Mouse (Mus musculus): ENCODE measurements around the gene Chmp6. TPM values are rescaled to one million over a fixed set of nuclear protein-coding genes. Genes with fewer than 3 reads are reported as not detected.

Gene Chmp6
- polyA plus RNA-seq, 1 experiment from 2014 or later: 104 TPM

GRCm38 (mm10) chr11:119909436-119909835, 3.8 kb upstream of the Chmp6 start:
- under 1% methylated on average over 5 of the region's 5 CpGs for WGBS
- H3K9ac ChIP-seq: no peak overlapping the region
- H3K36me3 ChIP-seq: no peaks in the 10 kb centered on the region

GRCm38 (mm10) chr11:119912845-119913244, 396 bp upstream of the Chmp6 start:
- no peaks in the 10 kb centered on the region for H3K9me3 ChIP-seq
- peaks cover 13% of the 10 kb centered on the region for H3K27me3 ChIP-seq
- peak overlapping the region; percentile 95 for H3K9ac ChIP-seq
- H3K4me1 ChIP-seq: peaks cover 35% of the 10 kb centered on the region
- H3K4me2 ChIP-seq: peak overlapping the region; percentile 96
- 7% methylated on average over 7 of the region's 7 CpGs for WGBS
- no peak for ATAC-seq (ENCODE audit: insufficient number of reproducible peaks, insufficient read depth, low FRiP score, low TSS enrichment, low read depth)
- peaks cover 24% of the 10 kb centered on the region for H3K36me3 ChIP-seq
- H3K27ac ChIP-seq: no peak overlapping the region
- peak overlapping the region; percentile 92 for H3K4me3 ChIP-seq

More at GRCm38 (mm10) chr11:119909436-119909835, 3.8 kb upstream of the Chmp6 start:
- Histone ChIP-seq H3K27me3 (peaks cover 29% of the 10 kb centered on the region), H3K9me3 (no peaks in the 10 kb centered on the region), H3K4me2 (peak overlapping the region; percentile 30), H3K27ac (no peak overlapping the region), H3K4me3 (no peak overlapping the region), H3K4me1 (peaks cover 25% of the 10 kb centered on the region)
- no peak for ATAC-seq (ENCODE audit: insufficient number of reproducible peaks, insufficient read depth, low FRiP score, low TSS enrichment, low read depth)

- H3K4me1 ChIP-seq: peaks cover 35% of the 10 kb centered on the region
- H3K4me3 ChIP-seq: peak overlapping the region; percentile 92
- ATAC-seq (ENCODE audit: insufficient number of reproducible peaks, insufficient read depth, low FRiP score, low TSS enrichment, low read depth): peak; percentile 45; the same call in 1 of the 2 replicates
- peaks cover 2% of the 10 kb centered on the region; the same call in 1 of the 2 replicates for H3K27me3 ChIP-seq
- peak overlapping the region; percentile 96 for H3K4me2 ChIP-seq
- H3K36me3 ChIP-seq: peaks cover 35% of the 10 kb centered on the region
- H3K9ac ChIP-seq: peak overlapping the region; percentile 95
- H3K9me3 ChIP-seq: no peaks in the 10 kb centered on the region
- WGBS: under 1% methylated on average over 26 of the region's 26 CpGs
- H3K27ac ChIP-seq: peak overlapping the region; percentile 84
These were observed 684 bp downstream of the Chmp6 start for GRCm38 (mm10) chr11:119913935-119914314.

GRCm38 (mm10) chr11:119914381-119914780, 1.1 kb downstream of the Chmp6 start:
- no peaks in the 10 kb centered on the region for H3K27me3 ChIP-seq
- peak overlapping the region; percentile 96 for H3K4me2 ChIP-seq
- peaks cover 39% of the 10 kb centered on the region for H3K36me3 ChIP-seq
- WGBS: 22% methylated on average over 4 of the region's 4 CpGs
- peaks cover 33% of the 10 kb centered on the region for H3K4me1 ChIP-seq
- H3K27ac ChIP-seq: peak overlapping the region; percentile 84
- H3K9me3 ChIP-seq: no peaks in the 10 kb centered on the region
- H3K4me3 ChIP-seq: peak overlapping the region; percentile 92
- no peak for ATAC-seq (ENCODE audit: insufficient number of reproducible peaks, insufficient read depth, low FRiP score, low TSS enrichment, low read depth)
- peak overlapping the region; percentile 95 for H3K9ac ChIP-seq

DNA sequence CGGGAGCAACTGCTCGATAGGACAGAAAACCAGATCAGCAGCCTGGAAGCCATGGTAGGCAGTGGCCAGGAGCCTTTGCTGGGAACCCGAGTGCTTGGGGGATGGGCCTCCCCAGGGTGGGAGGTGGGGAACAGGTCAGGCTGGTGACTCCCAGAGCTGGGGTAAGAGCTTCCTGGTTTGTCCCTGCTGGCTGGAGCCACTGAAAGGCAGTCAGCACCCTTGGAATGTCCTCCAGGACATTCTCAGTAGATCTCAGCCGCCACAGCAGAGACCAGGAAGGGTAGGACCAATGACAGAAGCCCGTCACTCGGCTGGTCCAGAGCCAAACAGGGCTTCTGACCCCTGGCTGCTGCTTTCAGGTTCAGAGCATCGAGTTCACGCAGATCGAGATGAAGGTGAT, 2.4 kb downstream of the Chmp6 start:
- Histone ChIP-seq H3K27ac (peak overlapping the region; percentile 45), H3K27me3 (no peaks in the 10 kb centered on the region), H3K4me3 (no peak overlapping the region), H3K4me1 (peaks cover 29% of the 10 kb centered on the region), H3K9ac (peak overlapping the region; percentile 95), H3K4me2 (0 out of 2 replicates have a peak overlapping the region, but pooled peaks have one; percentile 9), H3K36me3 (peaks cover 50% of the 10 kb centered on the region), H3K9me3 (no peaks in the 10 kb centered on the region)
- 82% methylated on average over 9 of the region's 9 CpGs for WGBS
- no peak for ATAC-seq (ENCODE audit: insufficient number of reproducible peaks, insufficient read depth, low FRiP score, low TSS enrichment, low read depth)

DNA sequence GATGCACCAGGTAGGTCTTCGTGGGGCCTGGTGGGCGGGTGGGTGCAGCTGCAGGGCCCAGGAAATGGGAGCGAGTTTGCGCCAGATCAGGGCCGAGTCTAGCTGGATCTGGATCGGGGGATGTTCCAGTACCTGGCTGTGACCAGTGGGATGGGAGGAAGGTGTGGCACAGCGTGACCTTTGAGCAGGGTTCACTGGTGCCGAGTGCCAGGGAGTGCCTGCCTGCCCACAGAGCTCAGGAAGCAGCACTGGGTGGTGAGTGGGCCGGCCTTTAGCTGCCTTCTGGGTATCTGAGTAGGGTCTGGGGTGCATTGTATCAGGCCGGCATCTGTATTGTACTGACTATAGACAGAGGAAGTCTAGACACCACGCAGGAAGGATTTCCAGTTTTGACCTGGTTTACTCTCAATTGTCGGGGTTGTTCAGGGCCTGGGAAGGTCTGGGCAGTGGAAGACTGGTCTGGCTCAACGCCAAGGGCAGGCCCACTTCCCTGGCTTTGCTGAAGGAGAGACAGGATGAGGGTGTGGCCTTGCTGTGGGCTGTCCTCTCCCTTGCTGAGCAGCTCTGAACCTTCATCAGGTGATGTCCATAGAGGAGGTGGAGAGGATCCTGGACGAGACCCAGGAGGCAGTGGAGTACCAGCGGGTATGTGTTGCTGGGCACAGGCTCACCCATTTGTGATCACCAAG, 3.0 kb downstream of the Chmp6 start:
- no peaks in the 10 kb centered on the region for H3K27me3 ChIP-seq
- ATAC-seq (ENCODE audit: insufficient number of reproducible peaks, insufficient read depth, low FRiP score, low TSS enrichment, low read depth): no peak
- no peak overlapping the region for H3K4me3 ChIP-seq
- H3K36me3 ChIP-seq: peaks cover 50% of the 10 kb centered on the region
- WGBS: 90% methylated on average over 15 of the region's 15 CpGs
- 0 out of 2 replicates have a peak overlapping the region, but pooled peaks have one; percentile 9 for H3K4me2 ChIP-seq
- H3K27ac ChIP-seq: peak overlapping the region; percentile 45
- peaks cover 29% of the 10 kb centered on the region for H3K4me1 ChIP-seq
- peak overlapping the region; percentile 95 for H3K9ac ChIP-seq
- H3K9me3 ChIP-seq: no peaks in the 10 kb centered on the region

DNA sequence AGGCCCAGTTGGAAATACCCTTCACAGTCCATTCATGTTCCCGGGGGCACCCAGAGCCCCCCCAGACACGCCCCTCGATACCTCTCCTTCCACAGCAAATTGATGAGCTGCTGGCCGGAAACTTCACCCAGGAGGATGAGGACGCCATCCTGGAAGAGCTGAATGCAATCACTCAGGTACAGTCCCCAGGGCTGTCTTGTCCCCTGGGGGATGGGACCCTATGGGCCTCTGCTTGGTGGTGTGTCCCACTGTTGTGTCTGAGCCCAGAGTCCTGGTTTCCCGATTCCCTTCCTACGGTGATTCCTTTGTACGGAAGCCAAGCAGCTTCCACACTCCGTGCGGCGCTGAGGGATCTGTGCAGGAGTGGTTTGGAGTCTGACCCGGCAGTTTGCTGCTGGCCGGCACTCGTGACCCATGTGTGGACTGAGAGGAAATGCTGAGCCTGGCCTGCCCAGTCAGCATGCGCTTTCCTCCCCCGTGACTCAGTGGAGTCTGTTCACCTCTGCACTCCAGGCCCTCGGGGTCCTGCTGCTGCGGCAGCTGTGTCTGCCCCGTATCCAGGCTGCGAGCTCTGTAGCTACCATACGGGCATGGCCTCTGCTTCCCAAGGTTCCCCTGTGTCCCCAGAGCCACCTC, 3.7 kb downstream of the Chmp6 start:
- no peak for ATAC-seq (ENCODE audit: insufficient number of reproducible peaks, insufficient read depth, low FRiP score, low TSS enrichment, low read depth)
- no peaks in the 10 kb centered on the region for H3K9me3 ChIP-seq
- H3K27ac ChIP-seq: no peak overlapping the region
- H3K4me1 ChIP-seq: peaks cover 29% of the 10 kb centered on the region
- no peaks in the 10 kb centered on the region for H3K27me3 ChIP-seq
- H3K9ac ChIP-seq: peak overlapping the region; percentile 27; the same call in 1 of the 2 replicates
- peaks cover 50% of the 10 kb centered on the region for H3K36me3 ChIP-seq
- no peak overlapping the region for H3K4me3 ChIP-seq
- H3K4me2 ChIP-seq: no peak overlapping the region
- WGBS: 86% methylated on average over 21 of the region's 21 CpGs

DNA sequence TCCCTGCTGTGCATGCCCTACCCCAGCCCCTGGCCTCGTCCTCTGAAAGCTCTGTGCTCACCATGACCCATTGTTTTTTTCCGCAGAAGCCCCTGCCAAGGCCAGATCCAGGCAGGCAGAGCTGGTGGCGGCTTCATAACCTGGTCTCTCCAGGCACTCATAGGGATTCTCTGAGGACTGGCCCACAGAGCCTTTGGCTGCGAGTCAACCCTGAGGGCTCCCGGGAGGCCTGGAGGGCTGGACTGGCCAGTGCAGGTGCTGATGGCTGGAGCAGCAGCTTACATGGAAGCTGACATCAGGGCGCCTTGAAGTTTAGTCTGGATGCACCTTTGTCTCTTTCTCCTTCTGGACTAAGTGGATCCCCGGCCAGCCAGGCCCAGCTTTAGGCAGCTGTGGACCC, 5.3 kb downstream of the Chmp6 start:
- WGBS: 84% methylated on average over 7 of the region's 7 CpGs
- no peaks in the 10 kb centered on the region for H3K9me3 ChIP-seq
- H3K4me1 ChIP-seq: peaks cover 21% of the 10 kb centered on the region
- no peaks in the 10 kb centered on the region for H3K27me3 ChIP-seq
- peaks cover 50% of the 10 kb centered on the region for H3K36me3 ChIP-seq
- no peak overlapping the region for H3K27ac ChIP-seq
- no peak overlapping the region for H3K4me3 ChIP-seq
- ATAC-seq (ENCODE audit: insufficient number of reproducible peaks, insufficient read depth, low FRiP score, low TSS enrichment, low read depth): no peak
- no peak overlapping the region for H3K9ac ChIP-seq
- no peak overlapping the region for H3K4me2 ChIP-seq

DNA sequence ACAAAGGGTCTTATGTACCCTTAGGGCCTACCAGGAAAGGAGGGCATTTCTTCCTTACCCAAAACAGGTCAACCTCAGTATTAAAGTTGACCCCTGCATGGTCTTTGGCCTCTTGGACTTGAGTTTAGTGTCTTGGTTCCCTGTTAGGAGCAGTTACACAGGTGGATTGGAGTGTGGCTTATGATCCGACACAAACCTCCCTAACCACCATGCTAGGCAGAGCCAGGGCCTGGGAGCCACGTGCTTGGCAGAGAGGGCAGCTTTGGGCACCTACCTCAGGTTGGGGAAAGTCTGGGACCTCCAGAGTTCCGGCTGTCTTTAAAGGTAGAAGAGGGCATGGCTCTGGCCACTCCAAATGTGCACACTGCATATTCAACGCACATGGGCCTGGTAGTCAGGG, 6.2 kb downstream of the Chmp6 start:
- Histone ChIP-seq H3K9me3 (no peaks in the 10 kb centered on the region), H3K4me1 (peaks cover 19% of the 10 kb centered on the region), H3K36me3 (peaks cover 50% of the 10 kb centered on the region), H3K4me2 (no peak overlapping the region), H3K9ac (no peak overlapping the region), H3K27ac (no peak overlapping the region), H3K27me3 (no peaks in the 10 kb centered on the region), H3K4me3 (no peak overlapping the region)
- ATAC-seq (ENCODE audit: insufficient number of reproducible peaks, insufficient read depth, low FRiP score, low TSS enrichment, low read depth): no peak
- WGBS: 92% methylated on average over 4 of the region's 4 CpGs

DNA sequence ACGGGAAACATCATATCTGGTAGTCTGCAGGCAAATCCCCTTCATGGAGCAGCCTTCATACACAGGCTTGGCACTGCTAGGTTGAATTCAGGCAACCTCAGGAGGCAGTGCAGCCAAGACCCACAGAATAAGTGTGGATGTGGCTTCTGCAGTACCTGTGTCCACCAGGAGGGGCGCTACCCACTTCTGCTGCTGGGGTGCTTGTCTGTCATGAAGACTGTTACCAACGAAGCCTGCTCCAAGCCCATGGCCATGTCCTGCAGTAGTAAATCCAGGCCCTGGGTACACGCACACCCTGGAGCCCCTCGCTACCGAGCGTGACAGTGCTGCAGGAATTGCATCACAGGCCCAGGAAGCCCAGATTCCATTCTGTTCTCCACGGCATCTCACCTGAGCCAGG, 6.7 kb downstream of the Chmp6 start:
- WGBS: 67% methylated on average over 8 of the region's 8 CpGs
- Histone ChIP-seq H3K27me3 (no peaks in the 10 kb centered on the region), H3K27ac (no peak overlapping the region; the same call in 1 of the 2 replicates), H3K4me1 (peaks cover 14% of the 10 kb centered on the region), H3K4me3 (no peak overlapping the region), H3K9ac (no peak overlapping the region), H3K36me3 (peaks cover 50% of the 10 kb centered on the region), H3K9me3 (no peaks in the 10 kb centered on the region), H3K4me2 (no peak overlapping the region)
- ATAC-seq (ENCODE audit: insufficient number of reproducible peaks, insufficient read depth, low FRiP score, low TSS enrichment, low read depth): no peak

DNA sequence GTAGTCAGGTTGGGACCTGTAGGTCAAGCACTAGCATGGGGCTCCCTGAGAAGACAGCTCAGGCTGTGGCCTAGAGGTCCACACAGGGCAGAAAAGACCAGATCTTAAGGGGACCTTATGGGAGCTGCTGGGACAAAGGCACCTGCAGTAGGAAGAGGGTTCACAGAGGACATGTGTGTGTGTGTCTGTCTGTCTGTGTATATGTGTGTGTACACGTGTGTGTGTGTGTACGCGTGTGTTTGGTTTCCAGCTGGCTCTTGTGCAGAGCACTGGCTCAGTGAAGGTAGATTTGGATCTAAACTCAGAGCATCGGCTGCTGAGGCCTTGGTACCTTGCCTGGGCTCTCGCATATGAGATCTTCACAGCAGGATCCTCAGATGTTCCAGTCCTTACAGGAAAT, 7.4 kb downstream of the Chmp6 start:
- WGBS: 93% methylated on average over 5 of the region's 5 CpGs
- H3K27me3 ChIP-seq: no peaks in the 10 kb centered on the region
- H3K4me1 ChIP-seq: peaks cover 7% of the 10 kb centered on the region
- no peak overlapping the region for H3K27ac ChIP-seq
- H3K36me3 ChIP-seq: peaks cover 48% of the 10 kb centered on the region
- H3K9me3 ChIP-seq: no peaks in the 10 kb centered on the region
- H3K9ac ChIP-seq: no peak overlapping the region
- no peak for ATAC-seq (ENCODE audit: insufficient number of reproducible peaks, insufficient read depth, low FRiP score, low TSS enrichment, low read depth)
- H3K4me2 ChIP-seq: no peak overlapping the region
- H3K4me3 ChIP-seq: no peak overlapping the region

DNA sequence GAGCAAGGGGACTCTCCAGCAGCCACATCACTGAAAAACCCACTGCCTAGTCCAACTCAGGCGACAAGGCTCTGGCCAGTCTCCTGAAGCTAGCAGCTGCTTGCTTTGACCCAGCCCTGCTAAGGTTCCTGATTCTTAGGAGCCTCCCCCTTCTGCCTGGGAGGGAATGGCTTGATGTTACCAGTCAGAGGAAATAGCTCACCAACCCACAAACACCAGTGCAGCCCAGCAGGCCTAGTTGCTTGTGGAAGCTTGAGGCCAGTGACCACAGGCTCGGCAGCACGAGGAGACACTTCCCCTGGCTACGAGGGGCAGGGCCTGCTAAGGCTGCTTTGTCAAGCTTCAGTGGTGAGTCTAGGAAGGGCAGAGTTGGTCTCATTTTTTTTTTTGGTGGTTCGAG, 11.9 kb downstream of the Chmp6 start:
- Histone ChIP-seq H3K4me1 (no peaks in the 10 kb centered on the region), H3K27ac (no peak overlapping the region), H3K27me3 (no peaks in the 10 kb centered on the region), H3K9ac (no peak overlapping the region), H3K9me3 (no peaks in the 10 kb centered on the region), H3K36me3 (0 out of 2 replicates have a peak, but pooled peaks cover 3% of the 10 kb centered on the region), H3K4me3 (no peak overlapping the region), H3K4me2 (no peak overlapping the region)
- ATAC-seq (ENCODE audit: insufficient number of reproducible peaks, insufficient read depth, low FRiP score, low TSS enrichment, low read depth): no peak
- 64% methylated on average over 5 of the region's 5 CpGs for WGBS

Measured in embryonic facial prominence, embryonic 13.5 days (tissue).